Mouse (Mus musculus): Measurements from ENCODE around the gene Tnfsf4. TPM values are rescaled to one million over a fixed set of nuclear protein-coding genes. Genes with fewer than 3 reads are reported as not detected.

The Tnfsf4 gene
- not detected for polyA plus RNA-seq (2015; fragmentation: Illumina TruSeq; extraction: RNeasy Lipid Tissue Mini Kit (QIAGEN cat#74804); ENCODE audit: insufficient read depth, low read depth, low replicate concordance)

GRCm38 (mm10) chr1:161394931-161395459 lies at the start of gene Tnfsf4:
Gene Tnfsf4, plus strand, starts transcription at chr1:161395409.

Other genes starting within 250 kb of the Tnfsf4 start
- gene Tex50, start 236.1 kb upstream of the Tnfsf4 start, polyA plus RNA-seq (2015; fragmentation: Illumina TruSeq; extraction: RNeasy Lipid Tissue Mini Kit (QIAGEN cat#74804); ENCODE audit: insufficient read depth, low read depth, low replicate concordance) = not detected
- 30.6 TPM for gene Prdx6, start 144.2 kb upstream of the Tnfsf4 start, polyA plus RNA-seq (2015; fragmentation: Illumina TruSeq; extraction: RNeasy Lipid Tissue Mini Kit (QIAGEN cat#74804); ENCODE audit: insufficient read depth, low read depth, low replicate concordance)
- gene Tnfsf18, start 99.2 kb downstream of the Tnfsf4 start, polyA plus RNA-seq (2015; fragmentation: Illumina TruSeq; extraction: RNeasy Lipid Tissue Mini Kit (QIAGEN cat#74804); ENCODE audit: insufficient read depth, low read depth, low replicate concordance) = not detected